Mouse (Mus musculus) neural tube, embryonic 10.5 days (tissue): ENCODE measurements around the gene Mapk14.
"Not testable (repeated sequence)": the region's sequence is repeated elsewhere in the genome, so short reads cannot be mapped to it uniquely, and the experiment has no call there.

Source experiments
- DNase-seq: peaks from one replicate; pipeline ENCODE4 v3.0.0-alpha.2; 2017; ENCODE audit warnings: low spot score; ENCODE audit errors: extremely low spot score

Mapk14 gene

GRCm38 (mm10) chr17:28697290-28698195 lies 6.4 kb downstream of the Mapk14 start:
- no peak for DNase-seq

- no peak for DNase-seq
These were observed 7.1 kb downstream of the Mapk14 start for GRCm38 (mm10) chr17:28698245-28698644.

- no peak for DNase-seq
These were observed 7.5 kb downstream of the Mapk14 start for GRCm38 (mm10) chr17:28698672-28699071.

GRCm38 (mm10) chr17:28699789-28700188 lies 8.7 kb downstream of the Mapk14 start:
- DNase-seq = no peak

GRCm38 (mm10) chr17:28701171-28701570 lies 10.0 kb downstream of the Mapk14 start:
- DNase-seq = no peak

GRCm38 (mm10) chr17:28701737-28702136 lies 10.6 kb downstream of the Mapk14 start:
- DNase-seq = no peak

- DNase-seq = no peak
These were observed 11.5 kb downstream of the Mapk14 start for GRCm38 (mm10) chr17:28702646-28703045.

- no peak for DNase-seq
These were observed 15.6 kb downstream of the Mapk14 start for GRCm38 (mm10) chr17:28706697-28707096.

- no peak for DNase-seq
These were observed 16.1 kb downstream of the Mapk14 start for GRCm38 (mm10) chr17:28707136-28707627.

GRCm38 (mm10) chr17:28707816-28708215 lies 16.7 kb downstream of the Mapk14 start:
- no peak for DNase-seq

- DNase-seq = no peak
These were observed 17.9 kb downstream of the Mapk14 start for GRCm38 (mm10) chr17:28708989-28709388.

GRCm38 (mm10) chr17:28709552-28710290 lies 18.6 kb downstream of the Mapk14 start:
- DNase-seq = no peak

- DNase-seq = no peak
These were observed 19.2 kb downstream of the Mapk14 start for GRCm38 (mm10) chr17:28710291-28710688.

GRCm38 (mm10) chr17:28711237-28711636 lies 20.1 kb downstream of the Mapk14 start:
- no peak for DNase-seq

- no peak for DNase-seq
These were observed 21.2 kb downstream of the Mapk14 start for GRCm38 (mm10) chr17:28712305-28712704.

- no peak for DNase-seq
These were observed 22.9 kb downstream of the Mapk14 start for GRCm38 (mm10) chr17:28714006-28714405.

- no peak for DNase-seq
These were observed 24.9 kb downstream of the Mapk14 start for GRCm38 (mm10) chr17:28715832-28716548.

- DNase-seq = no peak
These were observed 26.4 kb downstream of the Mapk14 start for GRCm38 (mm10) chr17:28717535-28717934.

GRCm38 (mm10) chr17:28725783-28726182 lies 34.7 kb downstream of the Mapk14 start, which contains the start of gene AC170998.1:
AC170998.1 (plus strand) TSS chr17:28726083.
- DNase-seq = no peak

- not testable (repeated sequence) for DNase-seq
These were observed 36.4 kb downstream of the Mapk14 start for GRCm38 (mm10) chr17:28727511-28727910.

- DNase-seq = no peak
These were observed 44.4 kb downstream of the Mapk14 start for GRCm38 (mm10) chr17:28735317-28736105.
